Mouse (Mus musculus) stomach, postnatal 0 days (tissue): ENCODE results near the gene Rgs3.

Experiments
- CTCF ChIP-seq: IDR thresholded peaks from 2 replicates; pipeline ENCODE4 v1.5.1; 2016; ENCODE audit warnings: antibody characterized with exemption, low read depth, mild to moderate bottlenecking, moderate library complexity
- EP300 ChIP-seq: optimal IDR thresholded peaks from 2 replicates; pipeline ENCODE3; 2016; ENCODE audit warnings: antibody characterized with exemption

- TF ChIP-seq CTCF, result no peak
- no peak for TF ChIP-seq EP300
Measured at GRCm38 (mm10) chr4:62604094-62604493, 44.4 kb downstream of the Rgs3 start.
